Mouse (Mus musculus): ENCODE measurements at regions not wholly inside any gene's neighbourhood (a gene's known extent, or its start where the extent isn't known, plus 50 kb on each side); places are given as distances from the start of the nearest gene placed in this dataset.

GRCm38 (mm10) chr9:61468368-61468848 is 96.2 kb downstream of the Tle3 start:
- Histone ChIP-seq H3K9me3 (replicated peaks; ENCODE audit: control insufficient read depth, low read length) (peaks cover 19% of the 10 kb centered on the region), H3K36me3 (ENCODE audit: control insufficient read depth, insufficient read depth) (no peaks in the 10 kb centered on the region), H3K27me3 (ENCODE audit: control insufficient read depth, insufficient read depth, low read length) (peaks cover 14% of the 10 kb centered on the region), H3K4me2 (ENCODE audit: low read depth, low read length) (no peak overlapping the region), H3K4me1 (ENCODE audit: control insufficient read depth, insufficient read depth, low read length) (no peaks in the 10 kb centered on the region), H3K4me3 (ENCODE audit: low read length) (no peak overlapping the region), H3K27ac (ENCODE audit: low read length) (no peak overlapping the region), H3K9ac (ENCODE audit: low read length) (no peak overlapping the region)
- ATAC-seq (replicated peaks; ENCODE audit: extremely low read depth, insufficient read depth, low FRiP score), result no peak
- 52% methylated on average over 6 of the region's 6 CpGs for WGBS
